Mouse (Mus musculus): ENCODE measurements at regions not wholly inside any gene's neighbourhood (a gene's known extent, or its start where the extent isn't known, plus 50 kb on each side); places are given as distances from the start of the nearest gene placed in this dataset.
A peak's percentile ranks its signal among the peaks of the same experiment; 100 is the strongest.

DNA sequence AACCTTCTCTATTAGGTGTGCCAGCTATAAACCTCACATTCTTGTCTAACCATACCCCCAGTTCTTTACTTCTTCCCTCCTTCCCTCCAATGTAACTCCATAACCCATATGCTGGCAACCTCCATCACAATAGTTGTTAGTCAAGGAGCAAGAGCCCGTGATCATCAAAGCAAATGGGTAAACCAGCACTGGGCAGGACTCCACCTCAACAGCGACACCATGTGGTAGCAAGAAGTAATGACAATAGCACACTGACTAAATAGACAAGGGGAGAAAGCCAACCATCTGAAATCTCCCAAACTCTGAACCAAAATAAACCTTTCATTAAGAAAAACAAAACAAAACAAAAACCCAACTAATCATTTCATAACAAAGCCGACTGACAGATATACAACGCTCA lies 297.8 kb downstream of the Psat1 start:
- peak; percentile 61 for DNase-seq (ENCODE audit: low read depth, low spot score)

DNA sequence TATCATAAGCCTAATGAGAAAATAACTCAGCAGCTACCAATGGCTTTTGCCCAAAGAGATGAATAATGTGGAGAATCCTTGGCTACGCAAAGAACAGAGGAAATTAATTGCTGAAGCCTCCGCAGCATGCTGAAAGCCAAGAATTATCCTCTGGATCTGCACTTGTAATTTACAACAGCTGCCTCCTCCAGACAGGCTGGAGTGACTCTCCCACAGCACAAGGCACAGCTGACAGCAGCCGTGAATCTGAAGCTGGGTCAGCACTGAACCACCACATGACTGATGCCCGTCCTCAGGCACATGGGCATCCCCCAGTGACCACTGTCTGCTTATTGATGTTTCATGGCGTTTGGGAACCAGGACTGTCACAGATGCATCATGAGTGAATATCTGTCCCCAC lies 299.8 kb downstream of the Psat1 start:
- DNase-seq (ENCODE audit: low read depth, low spot score) = peak; percentile 69

DNA sequence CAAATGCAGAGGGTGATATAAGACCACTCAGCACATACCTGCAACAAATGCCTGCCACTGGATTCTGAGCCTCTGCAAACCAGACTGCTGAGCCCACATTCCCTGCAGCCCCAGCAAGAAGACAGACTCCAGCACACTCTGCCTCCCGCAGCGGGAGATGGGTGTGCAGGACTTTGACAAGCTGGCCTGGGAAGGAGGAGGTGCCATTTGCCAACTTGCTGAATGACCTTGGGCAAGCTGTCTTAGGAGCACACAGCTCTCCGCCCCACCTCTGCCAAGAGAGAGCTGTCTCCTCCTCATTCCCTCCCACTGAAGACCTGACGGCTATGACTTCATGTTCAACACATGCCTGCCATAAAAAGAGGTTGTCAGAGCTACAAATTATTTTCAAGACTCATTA lies 302.4 kb downstream of the Psat1 start:
- peak; percentile 74 for DNase-seq (ENCODE audit: low read depth, low spot score)

DNA sequence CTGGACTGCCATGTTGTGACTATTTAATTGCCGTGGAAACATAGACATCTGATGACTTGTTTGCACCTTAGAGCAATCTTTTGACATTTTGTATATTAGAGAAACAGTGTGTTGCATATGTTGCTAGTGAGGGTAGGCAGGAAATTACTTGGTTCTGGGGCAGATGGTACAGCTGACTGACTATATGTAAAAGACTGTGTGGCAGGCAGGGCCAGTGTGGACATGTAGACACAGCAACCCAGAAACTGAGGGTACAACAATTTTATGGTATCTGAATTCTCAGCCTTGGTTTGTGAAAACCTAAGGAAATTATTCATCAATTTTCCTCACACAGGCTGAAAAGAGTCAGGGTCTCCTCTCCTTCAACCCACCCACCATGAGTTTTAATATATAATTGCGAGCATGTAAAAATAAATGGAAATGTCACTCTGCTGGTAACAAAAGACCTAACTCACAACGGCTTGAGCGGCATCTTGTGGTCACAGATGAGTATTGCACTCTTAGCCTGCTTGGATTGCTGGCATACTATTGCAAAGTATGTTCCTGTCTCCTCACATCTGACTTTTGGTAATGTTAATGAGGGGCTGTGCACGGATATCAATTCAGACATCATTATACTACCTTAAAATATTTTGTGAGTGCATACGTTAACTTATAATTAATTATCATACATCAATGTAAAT lies 329.8 kb downstream of the Psat1 start:
- peak; percentile 77 for DNase-seq (ENCODE audit: low read depth, low spot score)

DNA sequence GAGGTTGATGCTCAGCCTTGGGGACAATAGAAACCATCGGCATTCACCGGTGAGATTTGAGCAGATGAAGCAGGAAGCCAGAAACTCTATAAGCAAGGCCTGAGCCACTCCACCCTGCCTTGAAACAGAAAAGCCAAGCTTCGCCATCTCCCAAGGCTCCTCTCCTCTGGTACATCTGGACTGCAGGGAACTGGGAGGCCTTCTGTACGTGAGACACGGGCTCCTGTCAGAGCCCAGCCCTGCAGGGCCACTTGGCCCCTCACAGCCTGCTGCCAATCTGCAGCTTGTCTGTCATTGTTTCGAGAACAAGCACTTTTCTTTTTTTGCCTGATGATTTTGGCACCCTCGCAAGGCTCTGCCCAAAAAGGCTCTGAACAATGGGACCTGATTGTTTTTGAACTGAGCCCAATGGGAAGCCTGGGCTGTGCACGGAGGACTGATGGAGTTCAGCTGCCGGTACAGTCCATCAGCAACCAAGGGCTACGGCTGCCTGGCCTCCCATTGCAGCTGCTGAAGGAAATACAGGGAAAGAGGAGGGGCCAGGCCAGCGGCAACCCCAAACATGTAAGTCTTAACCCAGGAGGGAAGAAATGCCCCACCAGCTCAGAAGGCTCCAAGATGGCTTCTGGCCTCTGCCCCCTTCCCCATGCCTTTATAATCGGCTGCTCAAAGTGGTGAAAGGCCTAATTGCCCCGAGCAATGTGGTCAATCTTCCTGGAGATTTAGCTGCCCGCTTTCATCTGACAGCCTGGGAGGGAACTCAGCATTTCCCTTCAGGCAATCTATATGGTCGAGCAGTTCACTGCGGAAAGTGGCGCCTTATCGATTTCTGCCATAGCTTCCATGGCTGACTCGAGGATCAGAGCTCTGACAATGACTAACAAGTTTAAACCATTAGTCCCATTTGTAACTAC lies 332.2 kb downstream of the Psat1 start:
- peak; percentile 74 for DNase-seq (ENCODE audit: low read depth, low spot score)

DNA sequence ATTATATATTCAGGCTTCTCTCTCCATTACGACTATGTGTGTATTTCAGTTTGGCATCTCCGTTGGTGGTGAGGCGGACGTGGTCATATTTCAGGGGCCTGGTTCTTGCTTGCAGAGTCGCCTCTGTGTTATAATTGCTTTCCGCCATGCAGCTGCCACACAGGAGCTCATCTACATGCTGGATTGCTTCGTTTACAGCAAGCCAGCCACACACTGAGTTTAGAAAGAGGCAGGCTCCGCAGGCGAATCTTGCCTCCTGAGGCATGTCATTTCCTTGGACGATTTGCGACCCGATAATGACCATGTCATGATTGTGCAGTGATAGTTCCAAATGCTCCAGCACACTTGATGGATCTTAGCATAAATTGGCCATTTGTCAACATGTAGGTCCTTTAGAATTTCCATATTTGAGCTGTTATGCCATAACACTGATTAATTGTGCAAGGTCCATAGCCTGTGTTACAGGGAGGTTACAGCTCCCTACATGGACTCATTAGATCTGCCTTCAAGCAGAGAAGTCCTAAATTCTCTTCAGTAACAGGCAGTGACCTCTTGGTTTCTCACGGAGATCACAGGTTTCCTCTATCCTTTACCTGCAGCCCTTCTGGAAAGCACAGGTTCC lies 335.9 kb downstream of the Psat1 start:
- no peak for DNase-seq (ENCODE audit: low read depth, low spot score)

DNA sequence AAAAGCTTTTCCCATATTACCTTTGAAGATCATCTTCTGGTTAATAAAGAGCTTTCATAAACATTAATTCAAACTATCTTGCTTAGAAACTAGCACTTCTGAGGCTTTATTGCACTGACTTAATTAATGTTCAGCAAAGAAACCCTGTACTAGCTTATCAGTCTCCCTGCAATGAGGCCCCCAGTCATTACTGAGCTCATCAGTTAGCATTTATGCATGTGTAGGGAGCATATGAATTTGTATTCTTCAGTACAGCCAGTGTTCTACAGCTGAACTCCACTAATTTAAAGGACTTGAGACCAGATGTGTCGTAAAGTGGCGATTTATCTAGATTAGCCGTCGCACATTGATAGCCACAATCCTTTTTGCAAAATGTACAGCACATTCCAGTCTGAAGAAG lies 340.7 kb downstream of the Psat1 start:
- DNase-seq (ENCODE audit: low read depth, low spot score) = no peak

DNA sequence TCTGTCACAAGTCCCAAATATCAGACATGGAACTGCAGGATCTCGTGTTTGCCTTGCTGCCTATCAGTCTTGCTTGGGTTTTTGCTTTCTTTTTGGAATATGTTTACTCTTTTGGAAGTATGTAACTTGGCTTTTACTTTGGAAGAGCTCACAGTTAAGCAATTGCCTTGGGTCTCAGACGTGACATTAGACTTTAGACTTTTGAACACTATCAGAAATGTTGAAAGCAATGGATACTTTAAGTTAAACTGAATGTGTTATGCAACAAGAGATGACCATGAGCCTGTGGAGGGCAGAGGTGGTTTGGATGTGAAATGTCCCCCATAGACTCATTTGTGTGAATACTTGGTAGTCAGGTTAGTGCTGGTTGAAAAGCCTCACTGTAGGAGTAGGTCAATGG lies 354.3 kb downstream of the Psat1 start:
- no peak for DNase-seq (ENCODE audit: low read depth, low spot score)

DNA sequence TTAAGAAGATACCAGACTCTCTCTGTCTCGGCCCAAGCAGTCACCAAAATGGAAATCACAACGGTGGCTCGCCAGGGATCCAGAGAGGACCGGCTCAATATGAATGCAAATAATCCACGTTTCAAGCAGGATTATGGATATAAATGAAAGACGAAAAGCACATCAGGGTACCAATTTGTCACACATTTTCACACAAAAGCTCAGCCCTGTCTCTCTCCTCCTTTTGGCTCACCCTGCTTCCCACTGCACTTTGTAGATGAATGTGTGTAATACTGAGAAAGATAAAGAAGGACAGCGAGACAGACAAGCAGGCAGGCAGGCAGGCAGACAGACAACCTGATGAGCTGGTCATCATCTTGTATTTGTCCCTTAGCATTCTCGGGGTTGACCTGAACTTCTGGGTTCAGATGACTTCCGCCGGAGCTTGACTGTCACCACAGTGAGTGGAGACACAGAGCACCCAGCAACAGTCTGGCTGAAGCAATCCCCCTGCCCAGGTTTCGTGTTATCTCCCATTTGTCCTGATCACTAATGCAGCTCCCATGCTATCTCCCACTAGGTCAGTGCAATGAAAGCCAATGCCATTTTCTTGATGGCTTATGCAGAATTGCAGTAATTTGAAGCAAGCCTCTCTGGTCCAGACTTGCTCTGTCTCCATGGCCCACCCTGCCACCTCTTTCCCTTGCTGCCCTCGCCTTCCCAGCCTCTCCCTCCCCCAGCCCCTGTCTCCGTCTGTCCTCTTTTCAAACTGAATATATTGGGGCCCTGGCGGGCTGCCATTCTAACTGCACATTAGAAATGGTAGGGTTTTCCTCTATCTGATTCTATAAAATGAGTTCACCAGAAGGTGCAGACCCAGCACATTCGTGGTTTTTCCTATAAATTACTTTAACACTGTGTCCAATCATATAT lies 363.1 kb downstream of the Psat1 start:
- no peak for DNase-seq (ENCODE audit: low read depth, low spot score)

DNA sequence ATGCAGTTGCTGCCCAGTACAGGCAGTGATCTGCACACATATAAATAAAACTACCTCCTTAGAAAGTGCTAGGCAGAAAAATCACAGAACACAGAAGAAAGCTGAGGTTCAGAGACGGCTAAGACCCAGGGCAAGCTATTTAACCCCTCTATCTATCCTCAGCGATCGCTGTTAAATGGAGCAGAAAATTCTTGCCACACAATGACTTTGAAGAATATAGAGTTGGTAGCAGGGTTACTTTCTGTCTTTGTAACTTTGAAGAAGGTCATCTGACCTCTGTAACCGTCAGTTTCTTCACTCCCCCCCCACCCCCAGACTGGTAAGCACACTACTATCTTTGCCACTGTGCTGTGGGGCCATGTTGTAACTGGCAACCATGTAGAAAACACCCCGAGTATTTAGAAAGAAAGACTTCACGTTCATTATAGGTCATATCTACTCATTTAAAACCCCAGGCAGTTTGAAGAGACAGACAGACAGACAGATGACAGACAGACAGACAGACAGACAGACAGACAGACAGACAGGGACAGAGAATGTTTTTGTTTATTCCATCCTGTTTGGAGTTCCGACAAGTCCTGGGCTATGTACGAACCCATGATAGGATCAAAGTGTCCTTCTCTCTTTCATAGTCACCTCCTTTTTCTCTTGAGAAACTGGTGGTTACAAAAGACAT lies 363.9 kb downstream of the Psat1 start:
- DNase-seq (ENCODE audit: low read depth, low spot score) = no peak

DNA sequence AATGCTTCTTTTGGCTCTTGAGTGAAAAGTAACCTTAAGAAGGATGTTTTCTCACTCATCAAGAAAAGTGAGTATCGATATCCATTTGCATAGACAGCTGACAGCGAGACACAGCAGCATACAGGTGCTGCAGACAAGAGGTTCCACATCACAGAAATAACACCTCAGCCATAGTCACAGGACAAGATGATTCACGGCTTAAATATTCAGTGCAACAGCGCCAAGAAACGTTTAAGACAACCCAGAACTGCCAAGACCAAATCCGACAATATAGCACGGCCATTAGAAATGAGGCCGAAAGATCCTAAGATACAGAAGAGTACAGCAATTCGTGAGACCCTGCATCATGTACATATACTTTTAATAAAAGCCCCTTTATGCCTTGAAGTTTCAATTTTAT lies 375.9 kb downstream of the Psat1 start:
- no peak for DNase-seq (ENCODE audit: low read depth, low spot score)

DNA sequence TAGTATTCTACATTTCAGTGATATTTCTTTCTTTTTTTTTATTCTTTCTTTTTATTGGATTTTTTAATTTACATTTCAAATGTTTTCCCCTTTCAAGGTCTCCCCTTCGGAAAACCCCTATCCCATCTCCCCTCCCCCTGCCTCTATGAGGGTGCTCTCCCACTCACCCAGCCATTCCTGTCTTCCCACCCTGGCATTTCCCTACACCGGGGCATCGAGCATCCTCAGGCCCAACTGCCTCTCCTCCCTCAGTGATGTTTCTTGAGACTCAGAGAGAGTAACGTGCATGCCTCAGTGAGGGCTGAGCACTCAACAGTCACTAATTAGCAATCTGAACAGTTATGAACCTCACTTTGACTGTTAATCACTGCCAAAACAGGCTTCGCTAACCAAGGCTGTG lies 385.6 kb downstream of the Psat1 start:
- DNase-seq (ENCODE audit: low read depth, low spot score) = no peak

DNA sequence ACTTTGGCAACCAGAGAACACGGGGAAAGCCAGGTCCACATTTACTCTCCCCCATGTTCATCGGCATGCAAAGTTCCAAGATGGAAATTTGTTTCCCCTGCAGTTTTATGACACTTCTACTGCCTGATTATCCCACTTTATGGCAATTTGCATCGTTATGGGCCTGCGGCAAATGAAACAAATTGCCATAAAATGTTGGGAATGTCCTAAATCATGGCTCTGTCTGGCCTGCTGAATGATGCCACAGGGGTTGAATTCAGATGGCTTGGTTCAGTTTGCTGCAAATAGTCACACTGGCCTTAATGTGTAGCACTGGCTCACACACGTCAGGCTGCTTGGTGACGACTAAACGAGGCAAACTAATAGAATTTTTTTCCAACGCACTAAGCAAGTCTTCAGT lies 393.2 kb downstream of the Psat1 start:
- DNase-seq (ENCODE audit: low read depth, low spot score) = no peak

DNA sequence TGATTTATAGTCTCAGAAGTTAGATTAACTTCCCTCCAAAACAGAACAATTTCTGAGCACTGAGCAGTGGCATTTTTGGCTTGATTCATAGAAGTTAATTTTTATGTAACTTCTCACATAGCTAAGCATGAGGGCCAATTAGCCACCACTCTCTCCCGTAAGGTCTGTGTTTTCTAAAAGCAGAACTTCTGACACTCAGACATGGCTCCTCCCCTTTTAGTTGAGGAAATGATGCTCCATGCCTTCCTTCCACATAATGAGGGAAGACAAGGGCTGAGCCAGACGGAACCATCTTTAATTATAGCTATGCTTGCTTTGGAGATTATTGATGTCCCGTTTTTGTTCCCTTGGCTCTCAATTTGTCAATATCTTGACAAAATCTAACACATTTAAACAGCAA lies 429.3 kb downstream of the Psat1 start:
- peak; percentile 5 for DNase-seq (ENCODE audit: low read depth, low spot score)

DNA sequence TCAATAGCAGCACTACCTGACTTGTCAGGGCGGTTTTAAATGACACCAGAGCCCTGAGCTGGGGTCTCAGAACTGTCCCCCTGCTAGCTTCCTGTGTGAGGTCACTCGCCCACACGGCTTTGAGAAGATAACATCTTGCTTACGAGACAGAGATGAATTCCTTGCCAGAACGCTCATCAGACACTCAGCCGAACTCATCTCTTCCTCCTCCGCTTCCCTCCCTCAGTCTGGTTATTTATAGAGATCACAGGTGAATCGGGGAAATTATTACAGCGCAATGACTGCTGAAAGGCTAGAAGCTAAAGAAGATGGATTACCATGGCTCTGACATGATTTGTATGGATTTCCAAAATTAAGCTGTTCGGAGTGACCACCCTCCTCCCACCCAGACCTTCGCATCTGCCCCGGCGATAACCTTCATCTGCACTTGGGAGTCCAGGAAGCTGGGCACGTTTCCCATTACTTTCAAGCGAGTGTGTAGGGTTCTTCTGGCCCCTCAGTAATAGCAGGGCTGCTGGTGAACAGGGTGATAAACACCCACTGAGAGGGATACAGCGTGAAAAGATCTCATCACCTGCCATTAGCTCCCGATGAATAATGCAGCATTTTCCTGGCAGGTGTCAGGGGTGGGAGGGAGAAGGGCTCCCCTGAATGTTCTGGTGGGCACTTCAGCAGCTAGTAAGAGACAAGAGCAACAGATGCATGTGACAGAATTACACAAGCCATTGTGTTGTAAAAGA lies 430.4 kb downstream of the Psat1 start:
- peak; percentile 82 for DNase-seq (ENCODE audit: low read depth, low spot score)

DNA sequence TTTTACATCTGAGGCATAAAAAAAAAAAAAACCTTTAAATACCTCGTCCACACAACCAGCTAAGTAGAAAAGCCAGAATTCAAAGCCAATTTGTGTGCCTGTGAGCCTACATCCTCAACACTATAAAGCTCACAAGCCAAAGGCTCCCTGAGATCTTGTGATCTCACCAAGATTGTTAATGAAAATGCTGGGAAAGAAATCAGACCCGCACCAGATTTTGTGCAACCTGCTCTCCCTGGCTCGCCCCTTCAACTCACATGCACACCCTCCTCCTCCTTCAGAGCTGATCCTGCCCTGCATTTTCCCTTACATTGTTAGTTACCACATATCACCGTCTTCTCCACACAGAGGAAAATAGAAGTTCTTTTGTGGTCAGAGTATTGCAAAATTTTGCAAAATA lies 433.9 kb downstream of the Psat1 start:
- peak; percentile 48 for DNase-seq (ENCODE audit: low read depth, low spot score)

DNA sequence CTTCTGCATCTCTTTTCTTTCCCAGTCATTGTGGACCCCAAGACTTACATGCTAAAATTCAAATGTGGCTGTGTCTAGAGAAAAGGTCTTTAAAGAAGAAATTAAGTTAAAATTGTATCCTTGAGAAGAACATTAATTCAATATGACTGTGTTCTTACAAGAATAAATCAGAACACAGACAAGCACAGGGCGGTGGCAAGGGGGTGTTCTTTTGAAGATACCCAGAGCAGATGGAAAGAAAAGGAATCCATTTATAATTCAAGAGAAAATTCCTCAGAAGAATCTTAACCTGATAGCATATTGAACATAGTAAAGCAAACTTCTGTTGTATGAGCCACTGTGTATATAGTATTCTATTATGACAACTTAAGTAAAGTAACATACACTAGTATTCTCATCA lies 436.7 kb downstream of the Psat1 start:
- peak; percentile 52 for DNase-seq (ENCODE audit: low read depth, low spot score)

DNA sequence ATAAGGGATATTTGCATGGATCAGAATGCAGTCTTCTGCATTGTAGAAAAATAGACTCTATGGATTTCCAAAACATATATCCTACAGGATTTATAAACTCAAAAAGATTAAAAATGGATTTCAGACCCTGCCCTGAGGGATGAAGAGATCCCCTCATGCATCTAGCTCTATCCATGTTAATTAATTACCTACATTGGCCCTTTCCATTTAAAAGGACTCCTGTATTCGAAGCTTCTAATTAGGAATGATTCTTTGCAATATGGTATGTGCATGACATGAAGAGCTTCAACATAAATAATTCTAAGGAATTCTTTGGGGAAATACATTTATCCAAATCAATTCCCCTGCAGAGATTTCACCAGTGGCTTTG lies 444.2 kb downstream of the Psat1 start:
- no peak for DNase-seq (ENCODE audit: low read depth, low spot score)

DNA sequence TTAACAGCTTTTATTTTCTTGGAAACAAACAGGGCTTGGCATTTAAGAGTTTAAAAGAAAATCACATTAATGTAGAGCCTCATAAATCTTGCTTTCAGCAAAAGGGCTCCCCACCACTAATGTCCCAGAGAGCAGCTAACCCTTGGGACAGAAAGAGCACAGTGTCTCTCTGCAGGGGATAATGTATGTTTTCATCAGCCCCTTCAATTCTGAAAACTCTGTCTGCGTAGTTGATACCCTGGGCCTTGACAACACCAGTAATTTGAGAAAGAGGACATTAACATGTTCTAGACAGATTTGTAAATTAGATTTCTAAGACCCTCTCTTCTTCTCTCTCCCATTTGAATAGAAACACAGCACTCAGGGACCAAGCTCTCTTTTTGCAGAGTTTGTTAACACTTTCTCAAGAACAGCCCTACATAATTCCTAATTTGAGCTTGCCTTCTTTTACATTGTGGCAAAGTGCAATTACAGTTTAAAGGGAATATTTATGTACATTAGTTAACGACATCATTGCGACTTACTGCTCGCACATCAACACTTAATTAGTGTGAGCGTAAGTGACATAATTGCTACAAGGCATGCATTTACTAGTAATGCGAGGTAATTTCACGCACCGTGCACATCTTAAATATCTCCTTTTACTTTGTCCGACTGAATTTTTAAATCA lies 444.7 kb downstream of the Psat1 start:
- no peak for DNase-seq (ENCODE audit: low read depth, low spot score)

DNA sequence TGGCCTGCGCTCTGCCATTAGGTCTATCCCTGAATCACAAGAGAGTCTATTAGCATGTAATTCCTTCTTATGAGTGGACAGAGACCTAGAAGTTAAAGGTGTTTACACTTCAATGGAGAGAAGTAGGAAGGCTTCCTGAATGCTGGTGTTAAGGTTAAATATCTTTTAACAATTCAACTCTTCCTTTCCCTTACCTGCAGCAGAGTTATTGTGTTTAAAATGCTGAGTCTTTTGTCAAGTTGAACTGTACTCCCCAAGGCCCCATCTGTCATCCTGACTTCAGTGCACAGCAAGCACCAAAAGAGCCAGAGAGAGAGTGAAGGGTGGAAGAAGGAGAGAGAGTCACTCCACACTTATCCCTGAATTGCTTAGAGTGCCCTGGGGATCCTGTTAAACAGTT lies 451.6 kb downstream of the Psat1 start:
- no peak for DNase-seq (ENCODE audit: low read depth, low spot score)

Measured in brain, adult 2 months (tissue).